Mouse (Mus musculus) liver, postnatal 0 days (tissue): ENCODE results near the gene Eya2. TPM values are rescaled to one million over a fixed set of nuclear protein-coding genes. Genes with fewer than 3 reads are reported as not detected.

Experiments used
- ATAC-seq: fragments of 200-750 bp; cut with Nextera tagmentation; 2 replicates; pipeline ENCODE4 v1.8.0; 2017; ENCODE audit warnings: mild to moderate bottlenecking, moderate library complexity
- DNase-seq: peaks from one replicate; pipeline ENCODE4 v3.0.0-alpha.2; 2016
- H3K27ac ChIP-seq: fragments of 300-500 bp; sonication (generic); 2 replicates; pipeline ENCODE4 v1.5.1; 2014; ENCODE audit warnings: antibody characterized with exemption, moderate library complexity, mild to moderate bottlenecking, low read depth
- H3K27me3 ChIP-seq: fragments of 300-500 bp; sonication (generic); 2 replicates; pipeline ENCODE4 v1.6.1; 2014; ENCODE audit warnings: low read length, control low read depth, mixed read lengths; ENCODE audit not compliant: insufficient read depth
- H3K36me3 ChIP-seq: fragments of 300-500 bp; sonication (generic); replicated peaks from 2 replicates; pipeline ENCODE4 v1.6.1; 2014; ENCODE audit warnings: mild to moderate bottlenecking, control low read depth, low read length, moderate library complexity, mixed read lengths; ENCODE audit not compliant: insufficient read depth
- H3K4me1 ChIP-seq: fragments of 300-500 bp; sonication (generic); 2 replicates; pipeline ENCODE4 v1.6.1; 2014; ENCODE audit warnings: antibody characterized with exemption, mild to moderate bottlenecking, control low read depth; ENCODE audit not compliant: insufficient read depth
- H3K4me2 ChIP-seq: fragments of 300-500 bp; sonication (generic); 2 replicates; pipeline ENCODE4 v1.6.1; 2014; ENCODE audit warnings: low read depth, mild to moderate bottlenecking, low read length, moderate library complexity, mixed read lengths
- H3K4me3 ChIP-seq: fragments of 300-500 bp; sonication (generic); 2 replicates; pipeline ENCODE4 v1.5.1; 2014; ENCODE audit warnings: low read depth, low read length
- H3K9ac ChIP-seq: fragments of 300-500 bp; sonication (generic); replicated peaks from 2 replicates; pipeline ENCODE4 v1.6.1; 2014; ENCODE audit warnings: mild to moderate bottlenecking, moderate library complexity
- H3K9me3 ChIP-seq: fragments of 300-500 bp; sonication (generic); 2 replicates; pipeline ENCODE4 v1.6.1; 2016; ENCODE audit warnings: mild to moderate bottlenecking, control low read depth, low read length, mixed read lengths
- CTCF ChIP-seq: sonication (generic); IDR thresholded peaks from 2 replicates; pipeline ENCODE4 v1.5.1; 2016; ENCODE audit warnings: antibody characterized with exemption, low read depth
- EP300 ChIP-seq: IDR thresholded peaks from 2 replicates; pipeline ENCODE4 v1.6.1; 2016; ENCODE audit warnings: antibody characterized with exemption, low read depth, mild to moderate bottlenecking
- WGBS: fragments of 180-500 bp; shearing (Covaris S2); extraction: QIAGEN DNeasy Blood & Tissue Kit; methylation state at CpG from one replicate; pipeline ENCODE4 v1.1.7; 2014; ENCODE audit not compliant: insufficient replicate concordance; 5-methylcytosine and 5-hydroxymethylcytosine counted together
- polyA plus RNA-seq: library from polyadenylated mRNA; unstranded; fragments of >200 nt; fragmentation: Nextera tagmentation; extraction: Ambion mirVana; gene quantifications from 2 replicates; pipeline ENCODE4 v1.2.1, GENCODE M21; 2015

Eya2 gene
- polyA plus RNA-seq, 1 experiment from 2014 or later: 0.20 TPM

GRCm38 (mm10) chr2:165808179-165808975 lies 213.5 kb downstream of the Eya2 start:
- 94% methylated on average over 12 of the region's 12 CpGs for WGBS
- H3K4me2 ChIP-seq: no peak overlapping the region
- H3K9ac ChIP-seq: no peak overlapping the region
- DNase-seq (no peak), ATAC-seq (no peak)
- peaks cover 70% of the 10 kb centered on the region for H3K36me3 ChIP-seq
- no peaks in the 10 kb centered on the region for H3K9me3 ChIP-seq
- H3K27me3 ChIP-seq: no peaks in the 10 kb centered on the region
- no peak for TF ChIP-seq EP300
- no peak for TF ChIP-seq CTCF
- no peak overlapping the region for H3K27ac ChIP-seq
- H3K4me3 ChIP-seq: no peak overlapping the region
- no peaks in the 10 kb centered on the region for H3K4me1 ChIP-seq

DNA sequence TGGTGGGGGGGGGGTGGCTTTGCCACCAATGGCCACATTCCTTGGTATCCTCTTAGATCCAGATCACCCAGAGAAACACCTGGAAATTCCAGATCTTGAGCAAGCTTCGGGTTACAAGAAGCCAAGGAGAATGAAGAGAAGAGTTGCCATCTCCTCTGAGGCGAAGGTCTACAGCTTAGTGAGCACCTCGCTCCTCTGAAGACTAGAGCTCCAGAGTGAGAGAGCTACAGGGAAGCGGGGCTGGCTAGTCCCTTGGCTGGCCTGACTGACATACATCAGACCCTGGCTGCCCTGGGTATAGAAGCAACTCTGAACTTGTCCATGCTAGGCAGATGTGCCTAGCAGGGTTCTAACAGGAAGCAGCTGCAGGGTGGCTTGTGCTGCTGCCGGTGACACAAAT lies 214.3 kb downstream of the Eya2 start:
- 88% methylated on average over 5 of the region's 5 CpGs for WGBS
- Histone ChIP-seq H3K9me3 (no peaks in the 10 kb centered on the region), H3K36me3 (peaks cover 76% of the 10 kb centered on the region), H3K4me3 (no peak overlapping the region), H3K27me3 (no peaks in the 10 kb centered on the region), H3K9ac (no peak overlapping the region), H3K4me1 (no peaks in the 10 kb centered on the region), H3K27ac (no peak overlapping the region), H3K4me2 (no peak overlapping the region)
- DNase-seq (no peak), ATAC-seq (no peak)
- TF ChIP-seq EP300 (no peak), CTCF (no peak)

DNA sequence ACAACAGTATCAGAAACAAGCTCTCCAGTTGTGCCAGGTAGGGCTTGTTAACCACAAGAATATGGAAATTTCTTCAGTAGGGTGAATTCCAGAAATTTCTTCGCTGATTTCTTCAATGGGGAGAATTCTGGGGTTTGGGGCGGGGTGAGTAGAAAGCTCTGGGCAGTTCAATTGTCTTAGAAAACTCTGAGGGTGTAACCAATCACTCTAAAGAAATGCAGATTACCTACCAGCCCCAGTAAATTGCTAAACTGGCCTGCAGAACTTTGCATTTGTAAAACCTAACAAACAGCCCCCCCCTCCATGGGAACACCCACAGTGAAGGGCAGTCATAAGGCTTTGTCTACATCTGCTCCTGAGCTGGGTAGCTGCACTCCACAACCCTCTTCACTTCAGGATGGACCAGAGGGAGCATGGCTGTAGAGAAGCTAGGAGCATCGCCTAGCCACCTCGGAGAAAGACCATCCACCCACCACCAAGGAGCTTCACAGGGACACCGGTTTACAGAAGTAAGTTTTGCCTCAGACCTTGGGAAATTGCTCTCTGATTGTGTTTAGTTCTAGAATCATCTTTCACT lies 215.2 kb downstream of the Eya2 start:
- Histone ChIP-seq H3K9ac (no peak overlapping the region), H3K36me3 (peaks cover 76% of the 10 kb centered on the region), H3K27ac (no peak overlapping the region), H3K4me2 (no peak overlapping the region), H3K27me3 (no peaks in the 10 kb centered on the region), H3K4me1 (no peaks in the 10 kb centered on the region), H3K9me3 (no peaks in the 10 kb centered on the region), H3K4me3 (no peak overlapping the region)
- DNase-seq (no peak), ATAC-seq (no peak)
- TF ChIP-seq EP300: no peak
- no peak for TF ChIP-seq CTCF
- 95% methylated on average over 5 of the region's 5 CpGs for WGBS

- no peak overlapping the region for H3K27ac ChIP-seq
- H3K36me3 ChIP-seq: peaks cover 77% of the 10 kb centered on the region
- no peaks in the 10 kb centered on the region for H3K27me3 ChIP-seq
- H3K9ac ChIP-seq: no peak overlapping the region
- DNase-seq (no peak), ATAC-seq (0 out of 2 replicates have a peak, but pooled peaks have one; percentile 21)
- no peak overlapping the region for H3K4me2 ChIP-seq
- WGBS: 71% methylated on average over 5 of the region's 5 CpGs
- TF ChIP-seq EP300 (no peak), CTCF (peak; percentile 80)
- H3K4me3 ChIP-seq: no peak overlapping the region
- no peaks in the 10 kb centered on the region for H3K9me3 ChIP-seq
- H3K4me1 ChIP-seq: no peaks in the 10 kb centered on the region
These were observed 216.7 kb downstream of the Eya2 start for GRCm38 (mm10) chr2:165811536-165811935.

GRCm38 (mm10) chr2:165812889-165813288 lies 218.1 kb downstream of the Eya2 start:
- DNase-seq (no peak), ATAC-seq (no peak)
- peaks cover 78% of the 10 kb centered on the region for H3K36me3 ChIP-seq
- no peak overlapping the region for H3K9ac ChIP-seq
- no peaks in the 10 kb centered on the region for H3K27me3 ChIP-seq
- H3K4me2 ChIP-seq: no peak overlapping the region
- 91% methylated on average over 8 of the region's 8 CpGs for WGBS
- TF ChIP-seq EP300 (no peak), CTCF (no peak)
- no peaks in the 10 kb centered on the region for H3K4me1 ChIP-seq
- no peaks in the 10 kb centered on the region for H3K9me3 ChIP-seq
- no peak overlapping the region for H3K27ac ChIP-seq
- no peak overlapping the region for H3K4me3 ChIP-seq

DNA sequence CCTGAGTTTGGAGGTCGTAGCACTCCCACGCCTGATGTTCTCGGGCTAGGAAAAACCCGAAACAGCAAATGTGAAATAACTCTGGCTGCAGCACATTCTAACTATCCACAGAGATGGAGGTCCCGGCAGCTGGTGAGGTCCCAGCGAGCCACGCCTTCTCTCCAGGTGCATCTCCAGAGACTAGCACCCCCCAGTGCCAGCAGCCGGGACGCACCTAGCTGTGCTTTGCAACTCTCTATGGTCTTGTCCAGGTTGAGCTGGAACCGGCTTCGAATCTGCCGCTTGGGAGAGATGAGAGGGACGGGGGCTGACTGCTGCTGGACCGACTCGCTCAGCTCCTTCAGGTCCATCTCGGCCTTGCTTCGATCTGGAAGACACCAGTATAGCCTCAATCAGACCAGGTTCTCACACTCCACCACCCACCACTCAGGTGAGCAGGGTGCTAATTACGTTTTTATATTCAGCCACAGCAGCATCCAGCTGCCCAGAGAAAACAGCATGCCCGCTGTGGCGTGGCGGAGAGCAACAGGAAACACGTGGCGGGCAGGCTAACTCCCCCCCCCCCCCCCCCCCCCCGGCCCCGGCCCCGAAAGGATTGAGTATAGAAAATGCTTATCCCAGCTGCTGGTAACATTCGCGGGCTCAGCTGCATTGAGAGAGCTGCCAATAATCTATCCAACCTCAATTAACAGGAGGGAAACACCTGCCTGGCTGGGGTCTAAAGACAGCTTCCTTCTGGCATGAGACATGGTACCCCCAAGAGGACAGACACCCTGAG lies 220.5 kb downstream of the Eya2 start:
- no peak for TF ChIP-seq EP300
- TF ChIP-seq CTCF: no peak

More for the DNA sequence above, 220.5 kb downstream of the Eya2 start:
- H3K4me3 ChIP-seq: no peak overlapping the region
- no peak for DNase-seq
- no peak overlapping the region for H3K9ac ChIP-seq
- H3K27me3 ChIP-seq: no peaks in the 10 kb centered on the region
- WGBS: 81% methylated on average over 27 of the region's 28 CpGs
- no peak overlapping the region for H3K27ac ChIP-seq
- no peak overlapping the region for H3K4me2 ChIP-seq
- ATAC-seq: no peak
- H3K36me3 ChIP-seq: peaks cover 80% of the 10 kb centered on the region
- no peaks in the 10 kb centered on the region for H3K9me3 ChIP-seq
- H3K4me1 ChIP-seq: no peaks in the 10 kb centered on the region
